Mouse (Mus musculus): ENCODE results near the gene Fam50b.

The Fam50b gene

DNA sequence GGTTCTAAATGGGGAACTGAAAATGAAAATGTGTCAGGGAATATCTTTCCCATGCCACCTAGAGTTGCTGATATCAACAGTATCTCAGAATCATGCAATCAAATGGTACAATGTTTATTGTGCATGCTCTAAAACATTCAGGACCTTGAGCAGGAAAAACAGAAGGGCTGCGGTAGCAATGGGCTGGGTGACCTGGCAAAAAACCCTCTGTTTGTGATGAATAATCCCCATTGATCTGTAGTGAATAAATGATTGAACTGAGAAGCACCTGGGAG lies 4.0 kb downstream of the Fam50b start:
- no peak for DNase-seq (ENCODE audit: low spot score)

DNA sequence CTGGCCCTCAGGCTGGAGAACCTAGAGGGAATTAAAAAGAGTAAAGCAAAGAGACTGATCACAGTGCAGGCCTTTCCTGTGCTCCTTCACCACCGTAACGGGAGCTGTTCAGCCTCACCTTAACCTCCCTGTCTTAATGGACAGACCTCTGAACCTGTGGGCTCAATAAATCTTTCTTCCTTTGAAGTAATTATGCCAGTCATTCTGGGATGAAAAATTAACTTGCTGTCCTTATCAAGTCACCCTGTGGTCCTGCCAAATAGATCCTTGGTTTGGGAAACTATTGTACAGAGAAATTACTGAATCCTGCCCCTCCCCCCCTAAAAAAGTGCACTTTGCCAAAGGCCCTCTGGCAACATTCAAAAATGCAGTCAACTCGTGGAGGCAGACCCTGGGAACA lies 4.4 kb downstream of the Fam50b start:
- DNase-seq (ENCODE audit: low spot score) = no peak

DNA sequence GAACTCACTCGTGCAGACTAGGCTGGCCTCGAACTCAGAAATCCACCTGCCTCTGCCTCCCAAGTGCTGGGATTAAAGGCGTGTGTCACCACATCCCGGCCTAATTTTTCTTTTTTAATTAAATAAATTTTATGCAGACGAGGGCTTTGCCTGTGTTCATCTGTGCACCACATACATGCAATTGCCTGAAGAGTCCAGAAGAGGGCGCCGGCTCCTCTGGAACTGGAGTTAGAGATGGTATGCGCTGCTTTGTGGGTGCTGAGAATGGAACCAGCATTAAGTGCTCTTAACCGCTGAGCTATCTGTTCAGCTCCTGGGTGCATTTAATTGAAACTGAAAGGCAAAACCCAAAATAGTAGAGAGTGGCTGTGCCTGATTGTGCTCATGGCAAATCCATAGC lies 6.6 kb downstream of the Fam50b start:
- no peak for DNase-seq (ENCODE audit: low spot score)

DNA sequence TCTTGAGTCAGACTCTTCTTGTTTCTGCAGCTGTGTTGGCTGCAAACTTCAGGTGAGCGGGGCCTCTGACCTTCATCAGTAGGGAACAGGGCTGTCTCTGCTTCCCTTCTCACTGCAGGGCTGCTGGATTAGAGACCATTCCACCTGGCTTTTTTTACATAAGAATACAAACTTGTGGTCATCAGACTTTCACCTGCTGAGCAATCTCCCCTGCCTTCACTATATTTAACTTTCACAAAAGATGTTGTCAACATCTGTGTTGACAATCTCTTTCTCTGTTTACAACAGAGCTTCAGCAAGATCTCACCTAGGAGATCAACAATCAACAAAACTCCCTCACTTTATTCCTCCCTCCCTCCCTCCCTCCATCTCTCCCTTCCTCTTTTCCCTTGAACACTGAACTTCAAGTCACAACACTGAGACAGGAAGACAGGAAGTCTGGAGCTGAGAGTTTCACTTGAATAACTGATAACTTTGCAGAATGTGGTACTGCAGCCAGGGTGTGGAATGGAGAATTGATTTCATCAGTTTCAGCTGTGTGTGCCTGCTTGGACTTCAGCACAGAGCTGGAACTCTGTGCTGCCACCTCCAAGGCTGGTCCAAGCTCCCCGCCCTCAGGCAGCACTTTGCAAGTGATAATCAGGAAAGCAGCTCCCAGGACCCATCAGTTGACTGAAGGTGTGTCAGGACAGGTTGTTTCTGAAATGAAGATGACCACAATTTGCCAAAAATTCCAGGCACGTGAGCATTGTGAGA lies 7.3 kb downstream of the Fam50b start:
- no peak for DNase-seq (ENCODE audit: low spot score)

DNA sequence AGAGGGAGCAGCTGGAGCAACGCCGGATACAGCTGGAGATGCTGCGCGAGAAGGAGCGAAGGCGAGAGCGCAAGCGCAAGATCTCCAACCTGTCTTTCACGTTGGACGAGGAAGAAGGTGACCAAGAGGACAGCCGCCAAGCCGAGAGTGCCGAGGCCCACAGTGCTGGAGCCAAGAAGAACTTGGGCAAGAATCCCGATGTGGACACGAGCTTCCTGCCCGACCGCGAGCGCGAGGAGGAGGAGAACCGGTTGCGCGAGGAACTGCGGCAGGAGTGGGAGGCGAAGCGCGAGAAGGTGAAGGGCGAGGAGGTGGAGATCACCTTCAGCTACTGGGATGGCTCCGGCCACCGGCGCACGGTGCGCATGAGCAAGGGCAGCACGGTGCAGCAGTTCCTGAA lies 12.2 kb downstream of the Fam50b start:
- DNase-seq (ENCODE audit: low spot score) = no peak

DNA sequence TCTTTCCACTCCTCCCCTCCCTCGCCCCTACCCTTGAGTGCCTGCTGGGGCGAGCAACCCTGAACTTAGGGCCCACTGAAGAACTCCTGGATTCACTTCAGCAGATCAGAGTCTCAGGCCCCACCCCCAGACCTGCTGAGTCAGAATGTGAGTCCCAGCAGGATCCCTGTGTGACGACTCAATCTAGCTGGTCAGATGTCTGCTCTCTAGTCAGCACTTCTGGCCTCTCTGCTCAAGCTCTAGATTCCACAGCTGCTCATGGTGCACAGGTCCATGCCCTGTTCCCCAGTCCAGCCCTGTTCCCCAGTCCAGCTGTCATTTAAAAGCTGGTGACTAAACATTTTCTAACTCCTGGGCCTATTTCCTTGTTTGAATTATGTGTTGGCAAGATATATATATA lies 13.9 kb downstream of the Fam50b start:
- DNase-seq (ENCODE audit: low spot score) = no peak

DNA sequence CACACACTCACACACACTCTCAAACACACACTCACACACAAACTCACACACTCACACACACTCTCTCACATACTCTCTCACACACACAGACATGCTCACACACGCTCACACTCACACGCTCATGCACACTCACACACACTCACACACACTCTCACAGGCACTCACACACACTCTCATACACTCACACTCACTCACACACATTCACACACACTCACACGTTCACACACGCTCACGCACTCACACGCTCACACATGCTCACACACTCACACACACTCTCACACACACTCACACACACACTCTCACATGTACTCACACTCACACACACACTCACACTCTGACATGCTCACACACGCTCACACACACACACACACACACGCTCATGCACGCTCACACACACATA lies 24.6 kb downstream of the Fam50b start:
- DNase-seq (ENCODE audit: low spot score) = no peak

DNA sequence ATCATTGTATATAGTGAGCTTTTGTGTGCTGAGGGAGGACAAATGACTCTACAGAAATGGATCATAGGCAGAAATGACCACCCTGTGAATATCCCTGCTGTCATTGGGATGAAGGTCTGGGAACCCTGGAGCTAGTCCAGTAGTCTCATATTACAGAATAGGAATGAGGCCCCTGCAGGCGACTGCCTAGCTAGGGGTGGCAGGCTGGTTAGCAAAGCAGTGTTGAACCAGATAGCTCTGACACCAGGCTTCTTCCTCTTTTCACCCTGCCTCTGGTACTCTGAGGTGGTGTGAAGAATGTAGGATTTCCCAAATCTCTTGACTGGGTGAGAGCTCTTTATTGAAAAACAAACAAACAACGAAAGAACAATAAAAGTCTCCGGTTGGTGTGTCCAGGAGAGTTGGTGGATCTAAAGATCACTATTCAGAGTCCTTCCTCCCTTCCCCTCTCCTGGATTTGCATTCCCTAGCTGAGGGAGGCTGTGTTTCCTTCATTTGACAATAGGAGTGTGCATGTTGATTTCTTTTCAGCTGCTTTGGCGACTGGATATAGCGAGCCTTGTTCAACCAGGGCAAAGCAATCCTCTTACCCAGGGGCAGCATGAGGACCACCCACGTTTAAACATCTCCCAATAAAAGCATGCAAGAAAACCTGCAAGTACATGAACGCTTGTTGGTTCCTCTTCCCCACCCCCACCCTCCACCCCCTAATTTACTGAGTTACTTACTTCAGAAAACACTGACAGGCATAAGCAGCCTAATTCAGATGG lies 26.1 kb downstream of the Fam50b start:
- DNase-seq (ENCODE audit: low spot score) = no peak

DNA sequence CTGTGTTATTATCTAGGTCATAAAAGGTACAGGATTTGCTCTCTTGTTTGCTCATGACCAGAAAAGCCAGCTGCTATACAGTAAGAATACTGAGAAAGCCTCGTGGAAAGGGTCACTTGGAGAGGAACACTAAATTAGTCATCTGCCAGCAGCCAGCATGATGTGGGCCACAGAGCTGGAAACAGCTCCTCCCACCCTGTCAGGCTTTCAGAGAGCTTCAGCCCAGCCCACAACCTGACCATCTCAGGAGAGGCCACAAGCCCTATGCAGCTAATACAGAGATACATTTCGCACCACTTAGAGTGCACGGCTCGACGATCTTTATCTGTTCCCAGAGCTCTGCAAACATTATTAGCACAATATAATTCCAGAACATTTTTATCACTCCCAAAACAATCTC lies 27.5 kb downstream of the Fam50b start:
- no peak for DNase-seq (ENCODE audit: low spot score)

DNA sequence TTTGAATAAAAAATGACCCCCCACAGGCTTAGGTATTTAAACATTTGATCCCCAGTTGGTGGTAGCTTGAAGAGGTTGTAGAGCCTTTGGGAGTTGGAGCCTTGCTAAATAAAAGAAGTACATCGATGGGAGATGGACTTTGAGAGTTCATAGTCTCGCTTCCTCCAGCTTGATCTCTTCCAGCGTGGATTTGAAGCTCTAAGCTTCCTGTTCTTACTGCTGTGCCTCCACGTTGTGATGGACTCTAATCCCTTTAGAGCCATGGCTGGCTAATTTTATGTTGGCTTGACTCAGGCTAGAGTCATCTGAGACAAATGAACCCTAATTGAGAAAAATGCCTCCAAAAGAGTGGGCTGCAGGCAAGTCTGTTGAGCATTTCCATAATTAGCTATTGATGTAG lies 28.2 kb downstream of the Fam50b start:
- DNase-seq (ENCODE audit: low spot score) = no peak

DNA sequence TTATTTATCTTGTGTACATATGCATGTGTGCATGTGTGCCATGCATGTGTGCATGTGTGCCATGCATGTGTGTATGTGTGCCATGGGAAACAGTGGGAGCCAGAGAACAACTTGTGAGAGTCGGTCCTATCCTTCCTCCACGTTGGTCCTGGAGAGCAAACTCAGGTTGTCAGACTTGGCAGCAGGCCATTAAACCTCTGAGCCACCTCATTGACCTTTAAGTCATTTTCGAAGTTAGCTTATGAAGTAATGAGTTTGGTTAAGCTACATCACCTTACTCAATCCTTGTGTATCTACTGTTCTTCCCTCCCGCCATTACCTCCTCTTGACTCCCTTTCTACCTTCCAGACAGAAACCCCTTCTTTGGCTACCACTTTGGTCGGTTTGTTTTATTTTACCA lies 30.6 kb downstream of the Fam50b start:
- no peak for DNase-seq (ENCODE audit: low spot score)

DNA sequence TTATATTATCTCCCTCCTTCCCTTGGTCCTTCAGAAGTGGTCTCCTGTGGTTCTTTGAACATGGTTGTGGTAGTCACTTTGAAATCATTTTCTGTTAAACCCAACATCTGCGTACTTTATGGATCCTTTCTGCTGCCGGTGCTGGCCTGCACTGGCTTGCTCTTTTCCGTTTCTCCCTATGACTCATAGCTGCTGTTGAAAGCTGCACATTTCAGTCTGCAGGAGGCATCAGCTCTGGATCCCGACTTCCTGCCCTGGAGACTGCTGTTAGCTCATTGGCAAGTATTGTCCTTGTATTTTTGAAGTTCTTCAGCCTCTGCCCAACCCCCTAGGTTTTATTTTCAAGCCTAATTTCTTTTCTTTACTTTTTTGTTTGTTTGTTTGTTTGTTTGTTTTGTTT lies 31.9 kb downstream of the Fam50b start:
- DNase-seq (ENCODE audit: low spot score) = no peak

DNA sequence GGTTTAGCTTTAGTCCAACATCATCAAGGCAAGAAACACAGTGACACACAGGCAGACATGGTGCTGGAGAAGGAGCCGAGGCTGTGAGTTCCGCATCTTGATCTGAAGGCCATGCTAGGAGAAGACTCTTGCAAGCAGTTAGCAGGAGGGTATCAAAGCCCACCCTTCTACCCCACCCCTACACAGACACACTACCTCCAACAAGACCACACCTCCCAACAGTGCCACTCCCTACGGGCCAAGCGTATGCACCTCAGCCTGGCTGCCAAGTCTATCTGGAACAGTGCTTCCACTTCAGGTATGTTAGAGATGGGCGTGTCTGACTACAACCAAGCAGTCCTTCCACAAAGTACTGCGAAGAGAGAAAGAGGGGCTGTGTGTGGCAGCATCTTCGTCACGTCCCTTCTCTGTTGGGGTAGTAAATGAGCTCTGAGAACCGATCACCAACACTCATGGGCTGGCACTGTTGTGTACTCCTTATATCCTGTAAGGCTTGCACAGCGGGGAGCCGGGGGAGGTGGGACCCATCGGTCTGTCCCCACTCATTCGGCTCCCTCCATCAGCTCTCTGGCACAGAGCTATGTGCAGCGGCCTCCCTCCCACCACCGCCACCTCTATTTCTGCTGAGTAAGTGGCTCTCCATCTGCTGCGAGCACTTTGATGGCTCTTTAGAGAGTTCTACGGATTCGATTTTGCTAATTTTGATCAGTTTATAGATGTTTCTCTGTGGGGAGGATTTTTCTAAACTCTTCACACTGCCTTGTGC lies 33.1 kb downstream of the Fam50b start:
- DNase-seq (ENCODE audit: low spot score) = no peak

DNA sequence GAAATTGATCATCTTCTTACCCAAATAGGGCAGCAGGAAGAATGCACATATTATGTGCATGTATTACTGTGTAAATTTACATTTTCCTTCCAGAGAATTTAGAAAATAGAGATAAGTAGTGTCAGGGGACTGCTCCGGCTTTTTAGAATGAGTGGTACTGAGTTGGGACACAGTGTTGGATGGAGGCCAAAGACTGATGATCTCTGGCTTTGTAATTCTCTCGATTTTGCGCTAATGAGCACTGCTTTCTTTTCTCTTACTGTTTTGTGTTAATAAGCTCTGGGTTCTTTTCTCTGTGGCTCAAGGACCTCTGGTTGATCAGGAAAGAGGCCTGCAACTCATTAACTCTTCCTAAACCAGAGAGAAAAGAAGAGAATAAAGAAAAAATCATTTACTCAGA lies 42.1 kb downstream of the Fam50b start:
- no peak for DNase-seq (ENCODE audit: low spot score)

DNA sequence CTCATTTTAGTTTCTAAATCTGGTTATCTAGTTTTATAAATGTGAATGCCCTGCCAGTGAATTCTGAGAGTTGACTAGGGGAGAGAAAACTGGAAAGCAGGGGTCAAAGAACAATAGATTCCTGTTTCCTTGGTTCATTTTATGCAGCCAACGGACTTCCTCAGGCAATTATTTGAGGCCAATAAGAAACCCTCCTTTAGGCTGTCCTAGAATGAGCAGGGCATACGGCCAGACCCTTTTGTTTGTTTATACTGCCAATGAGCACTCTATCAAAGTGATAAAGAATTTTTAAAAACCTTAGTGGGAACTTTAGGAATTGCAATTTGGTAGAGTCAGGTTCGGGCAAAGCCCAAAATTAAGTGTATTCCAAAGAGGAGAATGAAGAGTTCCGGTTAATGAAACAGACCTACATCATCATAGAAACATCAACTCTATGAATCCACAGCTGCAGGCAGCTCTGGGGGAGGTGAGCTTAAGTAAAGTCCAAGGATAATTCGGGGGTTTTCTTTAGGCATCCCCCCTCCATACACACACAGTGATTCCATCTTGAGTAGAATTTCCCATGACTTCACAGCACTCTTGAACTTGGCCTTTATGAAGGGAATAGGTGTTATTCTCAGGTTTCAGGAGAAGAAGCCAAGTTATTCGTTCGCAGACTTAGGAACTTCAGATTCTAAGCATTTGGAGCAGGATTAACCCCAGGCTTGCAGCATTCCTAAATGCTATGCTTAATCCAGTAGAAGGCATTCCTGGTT lies 46.4 kb downstream of the Fam50b start:
- DNase-seq (ENCODE audit: low spot score) = no peak

DNA sequence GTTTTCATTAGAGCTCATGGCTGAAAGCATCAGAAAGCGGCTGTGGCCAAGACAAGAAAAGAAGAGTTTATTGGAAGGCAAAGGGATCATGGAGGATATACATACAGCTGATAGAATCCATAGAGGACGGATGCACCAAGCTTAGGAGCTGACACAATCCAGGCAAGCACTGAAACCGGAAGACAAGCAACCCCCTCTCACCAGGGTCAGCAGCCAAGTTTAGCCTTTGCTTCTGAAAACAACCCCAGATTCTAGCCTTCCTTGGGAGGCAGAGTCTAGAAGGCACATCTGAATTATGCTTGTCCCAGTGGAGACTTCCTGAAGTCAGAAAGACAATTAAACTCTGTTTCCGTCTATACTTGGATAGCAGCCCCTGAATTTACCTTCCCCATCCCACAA lies 47.0 kb downstream of the Fam50b start:
- DNase-seq (ENCODE audit: low spot score) = no peak

DNA sequence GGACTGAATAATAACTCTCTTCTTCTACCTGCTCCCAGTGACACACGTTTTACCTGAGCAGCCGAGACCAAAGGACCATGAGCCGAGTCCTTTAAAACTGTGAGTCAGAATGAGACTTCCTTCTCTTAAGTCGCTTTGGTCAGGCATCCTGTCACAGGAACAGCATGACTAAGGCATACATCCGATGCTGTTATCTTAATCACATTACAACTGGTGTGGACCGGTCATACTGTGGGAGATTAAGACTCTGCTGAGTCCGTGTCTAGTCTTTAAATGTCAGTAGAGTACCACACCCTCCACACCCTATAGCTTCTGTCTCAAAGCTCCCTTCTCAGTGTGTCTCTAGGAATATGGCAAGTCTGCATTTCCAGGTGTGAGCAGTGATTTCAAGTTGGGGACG lies 50.2 kb downstream of the Fam50b start:
- no peak for DNase-seq (ENCODE audit: low spot score)

DNA sequence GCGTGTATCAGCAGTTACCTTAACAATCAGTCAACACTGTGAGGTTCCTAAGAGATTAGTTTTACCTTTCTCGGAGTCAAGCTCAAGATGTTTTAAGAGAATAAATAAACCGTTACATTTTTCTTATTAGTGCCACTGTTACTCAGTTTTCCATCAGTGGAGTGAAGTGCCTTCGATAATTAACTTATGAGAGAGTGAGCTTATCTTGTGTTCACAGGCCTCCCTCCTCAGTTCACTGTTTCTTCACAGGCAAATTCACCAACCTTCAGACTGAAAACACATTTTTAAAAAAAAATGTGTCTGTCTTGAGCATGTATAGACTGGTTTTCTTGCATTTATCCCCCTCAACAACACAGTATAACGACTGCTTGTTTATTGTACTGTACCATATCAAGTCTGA lies 52.0 kb downstream of the Fam50b start:
- no peak for DNase-seq (ENCODE audit: low spot score)

DNA sequence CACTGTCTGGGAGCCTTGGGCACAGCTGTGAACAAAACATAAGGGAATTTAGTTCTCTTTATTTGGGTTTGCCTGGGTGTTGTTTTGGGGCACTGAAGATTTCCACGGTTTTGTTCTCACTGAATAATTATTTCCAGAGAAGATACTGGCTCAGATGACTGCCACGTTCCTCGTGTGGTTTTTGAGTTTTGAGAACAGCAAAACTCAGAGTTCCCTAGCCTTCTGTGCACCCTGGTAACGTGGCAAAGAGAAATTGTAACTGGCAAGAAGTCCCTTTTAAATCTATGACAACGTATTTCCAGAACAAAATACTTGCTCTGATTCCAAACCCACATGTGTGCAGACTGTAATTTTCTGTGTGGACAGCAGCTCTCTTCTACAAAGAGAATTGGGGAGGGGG lies 52.9 kb downstream of the Fam50b start:
- DNase-seq (ENCODE audit: low spot score) = no peak

DNA sequence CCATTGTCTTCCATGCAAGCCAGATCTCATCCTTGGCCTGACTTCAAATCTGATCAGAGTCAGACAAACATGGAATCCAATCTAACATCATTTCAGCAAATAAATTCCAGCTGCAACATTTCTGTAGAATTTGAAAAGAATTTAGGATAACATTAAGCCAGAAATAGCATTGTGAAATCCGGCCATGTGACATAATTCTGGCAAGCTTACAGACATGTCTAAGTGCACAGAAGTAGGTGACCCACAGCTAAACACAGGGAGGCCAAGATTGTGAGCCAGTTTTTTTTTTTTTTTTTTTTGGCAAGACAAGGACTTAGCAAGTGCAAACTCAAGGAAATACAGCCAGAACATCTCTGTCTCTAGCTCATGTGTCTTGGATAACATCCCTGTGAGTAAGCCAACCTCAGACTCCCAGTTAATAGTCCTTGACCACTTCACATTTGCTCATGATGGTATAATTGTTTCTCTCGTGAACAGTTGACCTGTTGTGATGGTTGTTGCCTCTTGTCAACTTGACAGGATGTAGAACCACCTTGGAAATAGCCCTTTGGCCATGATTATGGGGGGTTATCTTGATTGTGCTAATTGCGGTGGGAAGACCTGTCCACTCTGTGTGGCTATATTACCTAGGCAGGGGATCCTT lies 54.6 kb downstream of the Fam50b start:
- DNase-seq (ENCODE audit: low spot score) = no peak

DNA sequence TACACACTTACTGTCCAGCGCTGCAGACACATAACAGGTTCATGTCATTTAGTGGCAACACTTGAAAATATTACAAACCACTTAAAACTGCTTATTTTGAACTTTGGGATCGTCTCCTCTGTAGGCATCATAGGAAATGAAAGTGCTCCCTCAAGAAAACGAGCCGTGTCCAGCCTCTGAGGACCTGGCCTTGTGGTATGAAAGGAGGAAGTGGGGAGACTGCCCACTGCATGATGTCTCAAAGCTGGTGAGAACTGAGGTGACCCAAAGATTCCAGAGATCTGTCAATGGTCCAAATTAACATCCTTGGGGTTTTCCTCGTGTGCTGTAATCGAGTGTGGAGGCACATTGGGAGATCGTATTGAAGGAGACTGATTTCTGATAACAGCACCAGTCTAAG lies 58.4 kb downstream of the Fam50b start:
- no peak for DNase-seq (ENCODE audit: low spot score)

DNA sequence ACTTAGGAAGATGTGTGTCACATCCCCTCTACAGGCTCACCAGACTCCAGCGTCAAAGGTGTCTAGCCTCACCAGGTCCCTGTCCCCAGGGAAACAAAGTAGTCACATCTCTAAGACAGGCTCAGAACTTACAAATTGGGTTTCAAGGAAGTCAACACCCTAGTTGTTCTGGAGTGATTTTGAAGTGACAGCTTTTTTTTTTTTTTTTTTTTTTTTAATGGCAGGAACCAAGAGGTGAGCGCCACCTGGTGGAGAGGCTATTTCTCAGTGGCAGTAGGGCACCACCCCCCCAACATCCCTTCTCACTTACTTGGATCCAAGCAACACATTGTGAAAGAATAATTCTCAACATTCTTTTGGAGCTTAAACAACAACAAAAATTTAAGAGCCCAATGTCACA lies 59.2 kb downstream of the Fam50b start:
- peak; percentile 19 for DNase-seq (ENCODE audit: low spot score)
